Mouse (Mus musculus) activated CD4-positive, CD25-positive, alpha-beta regulatory T cell, adult 4 months (primary cell): ENCODE measurements around the gene Poc1a. TPM values are rescaled to one million over a fixed set of nuclear protein-coding genes. Genes with fewer than 3 reads are reported as not detected.
A peak's percentile ranks its signal among the peaks of the same experiment; 100 is the strongest.

Experiments used
- ATAC-seq: one replicate; pipeline ENCODE4 v1.8.0; 2017
- polyA plus RNA-seq, 2 experiments: library from polyadenylated mRNA; unstranded; fragments of 100-300 nt; shearing (Covaris generic); gene quantifications; one replicate each; pipeline ENCODE4 v1.2.1; 2017

Poc1a gene
- polyA plus RNA-seq, 2 experiments from 2014 or later: 7.9 to 13.5 TPM

GRCm38 (mm10) chr9:106301446-106302080 is 20.7 kb downstream of the Poc1a start:
- no peak for ATAC-seq

DNA sequence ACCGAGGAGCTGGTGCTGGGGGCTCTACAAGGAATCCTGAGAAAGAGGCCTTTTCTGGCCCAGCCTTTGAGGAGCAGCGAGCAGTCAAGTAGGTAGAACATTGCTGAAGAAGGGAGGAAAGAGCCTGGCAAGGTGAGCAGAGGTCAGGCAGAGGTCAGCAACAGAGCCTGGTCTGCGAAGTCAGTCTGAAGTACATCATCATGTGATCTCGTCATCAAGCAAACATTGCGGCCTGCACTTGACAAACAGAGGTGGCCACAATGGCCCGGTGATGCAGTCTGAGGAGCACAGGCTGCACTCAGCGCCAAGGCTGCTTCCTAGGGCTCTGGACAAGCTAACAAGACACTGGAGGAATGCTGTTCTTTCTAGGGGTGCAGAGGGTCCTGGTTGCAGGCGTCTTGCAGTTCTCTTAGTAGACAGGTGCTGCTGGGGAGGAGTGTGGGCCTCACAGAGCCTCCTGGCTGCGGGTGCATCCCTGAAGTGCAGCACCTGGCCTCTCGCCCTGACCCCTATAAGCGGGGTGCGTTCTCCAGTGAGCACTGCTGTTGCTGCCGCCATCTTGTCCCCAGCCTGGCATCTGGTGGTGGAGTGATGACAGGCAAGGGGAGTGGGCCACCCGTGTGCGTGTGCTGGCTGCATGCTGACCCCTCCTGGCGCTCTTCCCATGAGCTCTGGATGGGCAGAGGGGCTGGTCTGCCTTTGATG is 21.7 kb downstream of the Poc1a start:
- ATAC-seq: no peak

- no peak for ATAC-seq
Observed at GRCm38 (mm10) chr9:106303460-106303960, 22.6 kb downstream of the Poc1a start.

GRCm38 (mm10) chr9:106305228-106305627 is 24.4 kb downstream of the Poc1a start:
- ATAC-seq: no peak

DNA sequence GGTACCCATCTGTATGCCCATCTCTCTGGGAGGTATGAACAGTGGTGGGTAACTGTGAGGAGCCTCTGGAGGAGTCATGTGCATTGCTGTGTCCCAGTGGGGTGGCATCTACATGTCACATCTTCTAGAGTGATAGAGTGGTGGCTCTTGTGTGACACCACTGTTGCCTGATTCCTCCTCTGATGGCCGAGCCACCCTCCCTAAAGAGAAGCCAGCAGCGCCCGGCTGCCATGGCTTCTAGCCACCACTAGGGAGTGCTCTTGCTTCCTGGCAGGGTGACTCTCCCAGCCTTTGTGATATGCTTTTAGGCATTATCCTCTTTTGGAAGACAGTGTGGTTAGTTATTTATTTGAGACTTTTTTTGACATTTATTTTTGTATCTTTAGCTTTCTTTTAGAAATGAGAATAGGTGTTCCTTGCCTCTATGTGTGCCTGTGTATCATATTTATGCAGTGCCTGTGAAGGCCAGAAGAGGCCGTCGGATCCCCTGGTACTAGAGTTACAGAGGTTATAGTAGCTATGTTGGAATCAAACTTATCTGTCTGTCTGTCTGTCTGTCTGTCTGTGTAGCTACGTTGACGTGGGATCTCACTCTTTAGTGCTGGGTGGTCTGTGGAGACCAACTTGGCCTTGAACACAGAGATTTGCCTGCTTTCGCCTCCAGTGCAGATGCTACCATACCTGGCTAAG is 25.9 kb downstream of the Poc1a start:
- peak; percentile 54 for ATAC-seq

DNA sequence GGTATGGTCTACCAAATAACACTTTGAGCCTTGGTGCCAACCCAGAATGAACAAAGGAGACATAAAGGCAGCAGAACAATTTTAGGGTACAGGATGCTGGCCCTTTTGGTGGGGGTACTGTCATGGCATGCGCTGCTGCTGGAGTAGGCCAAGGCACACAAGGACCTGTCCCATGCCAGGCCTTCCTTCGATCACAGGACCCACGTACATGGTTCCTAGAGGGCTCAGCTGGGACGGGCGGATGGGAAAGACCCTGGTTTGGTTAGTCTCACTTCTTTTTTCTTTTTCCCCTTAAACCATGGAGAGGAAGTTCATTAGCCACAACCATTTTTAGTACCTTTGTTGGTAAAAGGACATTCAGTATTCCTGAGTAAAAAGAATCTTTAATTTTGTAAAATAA is 27.3 kb downstream of the Poc1a start:
- ATAC-seq: no peak

- no peak for ATAC-seq
Observed at GRCm38 (mm10) chr9:106308555-106308954, 27.7 kb downstream of the Poc1a start.

DNA sequence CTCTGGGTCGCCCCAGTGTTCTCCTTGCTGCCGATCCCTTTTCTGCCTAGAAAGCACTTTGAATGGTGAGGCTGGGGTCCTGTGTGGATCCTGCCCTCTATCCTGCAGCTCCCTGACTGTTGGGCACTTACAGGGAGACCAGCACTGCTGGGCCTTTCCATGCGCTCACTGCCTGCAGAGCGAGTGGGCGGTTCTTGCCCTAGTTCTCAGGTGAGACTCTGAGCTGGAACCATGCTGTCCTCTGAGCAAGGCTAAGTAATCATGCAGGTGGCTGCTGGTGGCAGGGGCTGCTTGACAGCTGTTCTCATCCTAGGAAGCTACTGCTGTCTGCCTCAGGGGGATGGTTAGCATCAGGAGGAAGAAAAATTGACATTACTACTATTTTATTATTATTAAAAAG is 28.1 kb downstream of the Poc1a start:
- ATAC-seq: no peak

DNA sequence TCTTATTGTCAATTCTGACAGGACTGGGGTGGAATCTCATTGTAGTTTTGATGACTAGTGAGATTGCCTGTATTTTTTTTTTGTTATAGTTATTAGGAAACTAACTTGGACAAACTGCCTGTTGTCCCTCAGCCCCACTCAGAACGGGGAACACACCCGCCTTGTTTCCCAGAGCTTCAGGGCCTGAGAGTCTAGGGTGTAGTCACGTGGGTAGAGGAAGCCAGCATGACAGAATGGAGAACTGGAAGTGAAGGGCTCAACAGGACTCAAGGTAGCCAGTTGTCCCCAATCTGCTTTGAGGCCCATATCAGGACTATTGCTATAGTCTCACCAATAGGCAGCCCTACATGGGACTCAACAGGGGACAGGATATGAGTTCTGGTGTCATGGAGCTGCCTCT is 29.0 kb downstream of the Poc1a start:
- no peak for ATAC-seq

GRCm38 (mm10) chr9:106311625-106312191 is 30.8 kb downstream of the Poc1a start:
- no peak for ATAC-seq

- no peak for ATAC-seq
Observed at GRCm38 (mm10) chr9:106312950-106313360, 32.1 kb downstream of the Poc1a start.

GRCm38 (mm10) chr9:106314196-106314595 is 33.3 kb downstream of the Poc1a start:
- ATAC-seq: no peak

GRCm38 (mm10) chr9:106318074-106318473 is 37.2 kb downstream of the Poc1a start:
- ATAC-seq: no peak

DNA sequence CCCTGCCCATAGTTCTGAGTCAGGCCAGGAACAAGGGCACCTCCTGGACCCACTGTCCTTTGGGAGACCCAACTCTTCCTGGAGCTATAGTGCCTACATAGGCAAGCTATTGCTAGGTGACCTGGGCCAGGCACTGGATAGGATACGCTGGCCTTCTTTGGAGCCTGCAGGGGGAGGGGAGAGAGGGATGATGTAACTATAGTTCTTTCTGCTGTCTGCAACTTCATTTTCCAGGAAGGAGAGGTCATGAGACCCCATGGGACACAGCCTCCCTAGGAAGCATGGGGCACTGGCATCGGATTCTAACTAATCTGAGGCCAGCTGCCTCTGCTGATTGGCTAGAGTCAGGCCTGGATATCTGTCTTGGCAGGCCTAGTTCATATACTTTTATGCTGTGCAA is 38.2 kb downstream of the Poc1a start:
- no peak for ATAC-seq

GRCm38 (mm10) chr9:106322497-106322896 is 41.6 kb downstream of the Poc1a start:
- ATAC-seq: no peak

- no peak for ATAC-seq
Observed at GRCm38 (mm10) chr9:106326241-106326640, 45.4 kb downstream of the Poc1a start.

DNA sequence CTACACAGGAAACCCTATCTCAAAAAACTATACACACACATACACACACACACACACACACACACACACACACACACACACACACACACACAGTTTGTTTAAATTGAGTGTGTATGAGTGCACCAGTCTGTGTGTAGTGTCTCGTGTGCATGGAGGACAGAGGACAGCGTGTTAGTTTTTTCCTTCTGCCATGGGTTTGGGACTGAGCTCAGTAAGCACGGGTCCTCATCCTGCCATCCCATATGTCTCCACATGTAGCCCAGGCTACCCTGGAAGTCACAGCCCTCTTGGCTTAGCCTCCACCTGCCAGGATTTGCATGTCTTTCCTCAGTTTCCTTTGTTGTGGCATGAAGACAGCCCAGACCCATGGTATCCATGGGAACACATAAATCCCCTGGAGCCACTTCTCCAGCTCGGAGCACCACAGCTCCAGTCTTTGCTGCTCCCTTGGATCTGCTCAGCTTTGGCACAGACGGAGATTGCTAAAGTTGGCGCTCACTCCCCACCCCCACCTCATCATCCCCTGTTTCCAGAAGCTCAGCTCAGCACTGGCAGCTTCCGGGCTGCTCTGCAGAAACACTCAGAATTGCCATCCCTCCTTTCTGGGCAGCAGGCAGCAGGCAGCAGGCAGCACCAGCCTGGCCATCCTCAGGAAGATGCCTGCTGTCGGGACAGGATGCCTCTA is 46.4 kb downstream of the Poc1a start:
- ATAC-seq: no peak

GRCm38 (mm10) chr9:106328068-106328610 is 47.3 kb downstream of the Poc1a start:
- ATAC-seq: no peak

DNA sequence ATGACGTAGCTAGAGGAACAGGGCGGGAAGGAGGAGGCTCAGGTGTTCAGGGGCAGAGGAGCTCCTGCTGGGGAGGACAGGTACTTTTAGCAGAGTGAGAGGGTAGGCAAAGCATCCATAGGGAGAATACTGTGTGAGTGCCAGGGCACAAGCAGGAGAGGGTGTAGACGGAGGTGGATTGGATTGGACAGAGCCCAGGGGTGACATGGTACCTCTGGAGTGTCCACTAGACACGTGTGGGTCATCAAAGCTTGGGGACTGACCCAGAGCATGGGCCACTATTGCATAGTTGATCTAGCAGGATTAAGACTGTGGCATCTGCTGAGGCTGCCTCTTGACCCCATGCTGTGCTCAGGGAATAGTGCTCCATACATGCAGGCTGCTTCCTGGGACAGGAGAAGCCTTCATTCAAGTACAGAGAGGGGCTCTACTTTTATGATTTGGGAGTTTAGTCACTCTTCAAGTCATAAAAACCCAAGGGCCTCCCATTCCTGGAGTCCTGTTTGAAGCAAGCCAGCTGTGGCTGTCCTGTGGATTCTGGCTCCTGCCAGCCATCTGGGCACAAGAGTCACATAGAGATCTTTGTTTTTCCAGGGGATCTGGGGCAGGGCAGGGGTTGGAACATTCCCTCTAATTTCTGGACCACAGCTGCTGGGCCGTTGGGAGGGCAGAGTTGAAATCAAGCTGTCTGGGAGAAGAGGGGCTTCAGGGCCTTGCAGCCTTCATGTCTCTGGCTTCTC is 48.1 kb downstream of the Poc1a start:
- ATAC-seq: no peak

DNA sequence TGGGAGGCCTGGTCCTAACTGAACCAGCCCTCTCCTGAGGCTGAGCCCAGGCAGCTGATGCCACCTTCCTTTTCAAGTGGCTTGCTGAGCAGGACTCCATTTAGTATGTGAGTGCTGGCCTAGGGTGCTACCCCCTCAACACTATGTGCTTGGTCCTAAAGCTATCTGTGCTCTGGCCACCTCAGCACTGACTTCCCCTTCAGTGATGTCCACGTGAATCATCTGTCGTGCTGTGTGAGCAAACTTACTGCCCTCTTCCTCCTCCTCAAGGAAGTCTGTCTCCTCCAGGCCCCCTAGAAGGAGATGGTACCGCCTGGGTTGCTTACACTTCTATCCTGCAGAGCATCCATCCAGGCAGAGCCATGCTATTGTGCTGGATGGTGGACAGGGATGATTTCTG is 51.9 kb downstream of the Poc1a start:
- ATAC-seq: no peak

- ATAC-seq: no peak
Observed at GRCm38 (mm10) chr9:106337620-106338019, 56.8 kb downstream of the Poc1a start.
